Mouse (Mus musculus): ENCODE measurements around the gene Naa30.

The Naa30 gene

DNA sequence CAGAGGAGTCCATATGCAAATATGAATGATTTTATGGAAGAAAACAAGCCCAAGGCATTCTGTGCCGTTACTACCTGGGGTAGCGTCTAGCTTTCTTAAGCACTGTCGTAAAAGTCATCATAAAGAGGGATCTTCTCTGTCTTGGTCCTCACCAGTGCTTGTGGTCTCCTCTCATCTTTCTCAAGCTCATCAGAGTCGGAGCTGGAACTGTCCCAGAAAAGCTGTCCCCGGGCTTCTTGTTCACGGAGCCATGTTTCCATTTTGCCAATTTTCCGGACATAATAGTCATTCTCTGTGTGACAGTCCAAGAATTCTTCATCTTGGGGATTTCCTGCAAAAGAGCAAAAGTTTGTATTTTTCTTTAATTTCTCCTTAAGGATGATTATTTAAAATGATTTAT is 54.4 kb downstream of the Naa30 start:
- DNase-seq (ENCODE audit: low spot score): no peak

GRCm38 (mm10) chr14:49226986-49227385 is 55.0 kb downstream of the Naa30 start:
- DNase-seq (ENCODE audit: low spot score): no peak

DNA sequence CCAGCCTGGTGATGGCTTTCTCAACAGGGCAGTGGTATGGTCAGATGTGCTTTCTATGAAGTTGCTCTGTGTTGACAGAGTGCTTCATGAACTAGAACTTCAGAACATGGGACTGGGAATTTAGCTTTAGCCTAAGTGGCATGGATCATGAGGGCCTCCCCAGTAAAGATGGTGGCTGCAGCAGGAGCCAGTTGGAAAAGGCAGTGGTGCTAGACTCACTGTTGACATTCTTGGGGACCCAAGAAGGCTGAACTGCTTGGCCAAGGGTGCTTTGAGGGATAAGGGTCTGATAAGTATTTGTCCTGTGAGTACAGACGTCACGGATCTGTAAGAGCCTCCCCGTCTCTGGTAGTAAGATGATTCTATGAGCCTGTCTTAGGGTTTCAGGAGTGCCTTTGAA is 59.8 kb downstream of the Naa30 start:
- no peak for DNase-seq (ENCODE audit: low spot score)

- peak; percentile 52 for DNase-seq (ENCODE audit: low spot score)
Measured at GRCm38 (mm10) chr14:49234788-49235515, 62.9 kb downstream of the Naa30 start.

DNA sequence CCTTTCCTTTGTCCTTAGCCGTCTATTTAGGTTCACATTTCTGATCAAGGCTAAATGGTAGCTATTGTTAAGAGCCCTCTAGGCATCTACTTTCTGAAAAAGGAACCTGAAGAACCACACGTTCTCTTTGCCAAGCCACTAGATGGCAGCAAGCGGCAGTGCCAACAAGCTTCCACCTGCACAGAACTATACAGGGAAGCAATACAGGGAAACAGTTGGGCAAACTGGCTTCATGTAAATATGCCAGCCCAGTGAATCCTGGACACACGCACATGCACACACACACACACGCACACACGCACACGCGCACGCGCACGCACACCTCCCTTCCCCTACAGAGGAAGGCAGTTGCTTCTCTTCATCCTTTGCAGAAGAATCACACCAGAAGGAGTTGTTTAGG is 66.2 kb downstream of the Naa30 start:
- DNase-seq (ENCODE audit: low spot score): peak; percentile 75

Measured in testis, postnatal 10 days (tissue).